Mouse (Mus musculus) left cerebral cortex, adult 8-10 months (tissue): ENCODE measurements around the gene Ikbke. TPM values are rescaled to one million over a fixed set of nuclear protein-coding genes. Genes with fewer than 3 reads are reported as not detected.
"Not testable (repeated sequence)": the region's sequence is repeated elsewhere in the genome, so short reads cannot be mapped to it uniquely, and the experiment has no call there.

Experiments used
- DNase-seq, 2 experiments: peaks; one replicate each; pipeline ENCODE4 v3.0.0; 2022; ENCODE audit warnings: low spot score in 2 of 2
- total RNA-seq, 4 experiments: library from RNA; stranded (reverse); gene quantifications; 2 replicates each; pipeline ENCODE4 v1.2.4; 2022

Ikbke gene
- 1 to 10 TPM in 3 of 4 experiments, under 1 TPM in 1; 0.89 to 2.2 (median 1.6) TPM for total RNA-seq

GRCm38 (mm10) chr1:131279456-131279776 is at the start of gene Ikbke:
Gene Ikbke (minus strand): TSS chr1:131279606.
- no peak for DNase-seq

- not testable (repeated sequence) for DNase-seq
Observed at GRCm38 (mm10) chr1:131329093-131329492, 49.7 kb upstream of the Ikbke start.

GRCm38 (mm10) chr1:131327167-131327566 is 47.8 kb upstream of the Ikbke start:
- DNase-seq = no peak

- no peak for DNase-seq
Observed at GRCm38 (mm10) chr1:131324816-131325463, 45.5 kb upstream of the Ikbke start.

GRCm38 (mm10) chr1:131319598-131320330 is 40.4 kb upstream of the Ikbke start:
- DNase-seq = no peak

- no peak for DNase-seq
Observed at GRCm38 (mm10) chr1:131318397-131318796, 39.0 kb upstream of the Ikbke start.

GRCm38 (mm10) chr1:131317625-131318024 is 38.2 kb upstream of the Ikbke start:
- DNase-seq = no peak

GRCm38 (mm10) chr1:131311284-131311683 is 31.9 kb upstream of the Ikbke start:
- DNase-seq = no peak

GRCm38 (mm10) chr1:131310237-131310818 is 30.9 kb upstream of the Ikbke start:
- no peak for DNase-seq

- no peak for DNase-seq
Observed at GRCm38 (mm10) chr1:131300750-131301149, 21.3 kb upstream of the Ikbke start.

- DNase-seq = no peak
Observed at GRCm38 (mm10) chr1:131299788-131300187, 20.4 kb upstream of the Ikbke start.

GRCm38 (mm10) chr1:131299240-131299639 is 19.8 kb upstream of the Ikbke start:
- no peak for DNase-seq

- no peak for DNase-seq
Observed at GRCm38 (mm10) chr1:131298171-131298570, 18.8 kb upstream of the Ikbke start.

GRCm38 (mm10) chr1:131296726-131297125 is 17.3 kb upstream of the Ikbke start:
- no peak for DNase-seq

GRCm38 (mm10) chr1:131295200-131295599 is 15.8 kb upstream of the Ikbke start:
- no peak for DNase-seq

- DNase-seq = peak in 1 of 2 experiments; percentile 47
Observed at GRCm38 (mm10) chr1:131293922-131294250, 14.5 kb upstream of the Ikbke start.

GRCm38 (mm10) chr1:131293221-131293921 is 14.0 kb upstream of the Ikbke start:
- DNase-seq = no peak

GRCm38 (mm10) chr1:131290648-131291047 is 11.2 kb upstream of the Ikbke start:
- peak; percentile 40 to 48 for DNase-seq

GRCm38 (mm10) chr1:131288938-131289337 is 9.5 kb upstream of the Ikbke start:
- no peak for DNase-seq

- no peak for DNase-seq
Observed at GRCm38 (mm10) chr1:131287267-131287666, 7.9 kb upstream of the Ikbke start.

GRCm38 (mm10) chr1:131286803-131287202 is 7.4 kb upstream of the Ikbke start:
- no peak for DNase-seq

GRCm38 (mm10) chr1:131284616-131285015 is 5.2 kb upstream of the Ikbke start:
- DNase-seq = no peak
